Mouse (Mus musculus) forebrain, embryonic 12.5 days (tissue): Measurements from ENCODE around the gene Eml5. TPM values are rescaled to one million over a fixed set of nuclear protein-coding genes. Genes with fewer than 3 reads are reported as not detected.
A peak's percentile ranks its signal among the peaks of the same experiment; 100 is the strongest.

Experiments used
- ATAC-seq: fragments of 200-750 bp; cut with Nextera tagmentation; 2 replicates; pipeline ENCODE4 v1.8.0; 2017; ENCODE audit warnings: moderate TSS enrichment; ENCODE audit not compliant: low FRiP score
- H3K27ac ChIP-seq: fragments of 300-500 bp; sonication (generic); 2 replicates; pipeline ENCODE4 v1.5.1; 2016; ENCODE audit warnings: mild to moderate bottlenecking
- H3K27me3 ChIP-seq: fragments of 300-500 bp; sonication (generic); 2 replicates; pipeline ENCODE4 v1.6.1; 2016; ENCODE audit warnings: mild to moderate bottlenecking
- H3K36me3 ChIP-seq: fragments of 300-500 bp; sonication (generic); replicated peaks from 2 replicates; pipeline ENCODE4 v1.6.1; 2016; ENCODE audit warnings: mild to moderate bottlenecking
- H3K4me1 ChIP-seq: fragments of 300-500 bp; sonication (generic); 2 replicates; pipeline ENCODE4 v1.6.1; 2016
- H3K4me2 ChIP-seq: fragments of 300-500 bp; sonication (generic); 2 replicates; pipeline ENCODE4 v1.6.1; 2016; ENCODE audit warnings: mild to moderate bottlenecking, moderate library complexity
- H3K4me3 ChIP-seq: fragments of 300-500 bp; sonication (generic); replicated peaks from 2 replicates; pipeline ENCODE4 v1.5.1; 2016; ENCODE audit warnings: mild to moderate bottlenecking
- H3K9ac ChIP-seq: fragments of 300-500 bp; sonication (generic); 2 replicates; pipeline ENCODE4 v1.6.1; 2016; ENCODE audit warnings: mild to moderate bottlenecking
- H3K9me3 ChIP-seq: fragments of 300-500 bp; sonication (generic); 2 replicates; pipeline ENCODE4 v1.6.1; 2016
- WGBS: fragments of 180-500 bp; shearing (Covaris S2); methylation state at CpG from one replicate; pipeline ENCODE4 v1.1.7; 2016; 5-methylcytosine and 5-hydroxymethylcytosine counted together
- polyA plus RNA-seq: library from polyadenylated mRNA; unstranded; fragments of >200 nt; fragmentation: Nextera tagmentation; extraction: Ambion mirVana; gene quantifications from 2 replicates; pipeline ENCODE4 v1.2.1, GENCODE M21; 2016

Gene Eml5
- polyA plus RNA-seq, 1 experiment from 2014 or later, result 42.0 TPM

DNA sequence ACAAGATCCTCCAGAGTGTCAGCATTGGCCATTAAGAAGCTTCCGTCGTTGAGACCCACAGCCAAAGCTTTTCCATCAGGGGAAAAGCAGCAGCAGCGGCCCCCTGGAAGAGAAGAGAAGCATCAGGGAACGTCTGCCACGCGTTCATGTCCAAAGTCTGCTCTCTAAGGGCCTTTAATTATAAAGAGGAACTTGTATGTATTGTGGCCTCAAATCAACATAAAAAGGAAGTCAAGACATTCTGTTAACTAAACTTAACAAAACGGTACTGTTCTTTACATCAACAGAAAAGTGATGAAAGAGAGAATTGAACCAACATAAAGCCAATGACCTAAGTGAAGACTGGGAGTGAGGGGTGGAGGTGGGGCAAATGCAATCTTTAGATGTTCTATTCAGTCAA, 70.2 kb downstream of the Eml5 start:
- no peak for ATAC-seq
- no peaks in the 10 kb centered on the region for H3K4me1 ChIP-seq
- WGBS, result 87% methylated on average over 7 of the region's 7 CpGs
- no peak overlapping the region for H3K4me2 ChIP-seq
- no peaks in the 10 kb centered on the region for H3K9me3 ChIP-seq
- H3K4me3 ChIP-seq, result no peak overlapping the region
- H3K36me3 ChIP-seq, result peaks cover 33% of the 10 kb centered on the region
- H3K27me3 ChIP-seq, result no peaks in the 10 kb centered on the region
- H3K27ac ChIP-seq, result no peak overlapping the region
- no peak overlapping the region for H3K9ac ChIP-seq

DNA sequence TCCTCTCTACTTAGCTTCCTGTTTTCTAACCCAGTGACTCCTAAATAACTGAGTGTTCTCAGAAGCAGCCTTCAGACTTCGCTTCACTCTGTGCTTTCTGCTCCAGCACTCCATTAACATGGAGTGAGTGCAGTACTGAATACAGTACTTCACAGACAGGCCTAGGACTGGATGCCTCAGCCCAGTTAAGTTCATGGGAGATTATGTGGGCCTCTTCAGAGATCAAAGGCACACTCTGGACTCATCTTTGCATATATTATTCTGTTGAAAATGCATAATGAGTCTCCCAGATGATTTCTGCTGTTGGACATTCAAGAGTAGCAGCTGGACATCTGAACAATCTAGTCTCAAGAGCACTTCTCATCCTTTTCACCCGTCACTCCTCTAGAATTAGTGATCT, 80.5 kb downstream of the Eml5 start:
- no peaks in the 10 kb centered on the region for H3K9me3 ChIP-seq
- no peaks in the 10 kb centered on the region for H3K27me3 ChIP-seq
- WGBS, result 42% methylated on average over 2 of the region's 2 CpGs
- peaks cover 29% of the 10 kb centered on the region for H3K36me3 ChIP-seq
- H3K4me3 ChIP-seq, result no peak overlapping the region
- no peak overlapping the region for H3K9ac ChIP-seq
- peak; percentile 58; the same call in 1 of the 2 replicates for ATAC-seq
- no peak overlapping the region for H3K4me2 ChIP-seq
- H3K27ac ChIP-seq, result 0 out of 2 replicates have a peak overlapping the region, but pooled peaks have one; percentile 25
- H3K4me1 ChIP-seq, result peaks cover 11% of the 10 kb centered on the region; the same call in 1 of the 2 replicates

DNA sequence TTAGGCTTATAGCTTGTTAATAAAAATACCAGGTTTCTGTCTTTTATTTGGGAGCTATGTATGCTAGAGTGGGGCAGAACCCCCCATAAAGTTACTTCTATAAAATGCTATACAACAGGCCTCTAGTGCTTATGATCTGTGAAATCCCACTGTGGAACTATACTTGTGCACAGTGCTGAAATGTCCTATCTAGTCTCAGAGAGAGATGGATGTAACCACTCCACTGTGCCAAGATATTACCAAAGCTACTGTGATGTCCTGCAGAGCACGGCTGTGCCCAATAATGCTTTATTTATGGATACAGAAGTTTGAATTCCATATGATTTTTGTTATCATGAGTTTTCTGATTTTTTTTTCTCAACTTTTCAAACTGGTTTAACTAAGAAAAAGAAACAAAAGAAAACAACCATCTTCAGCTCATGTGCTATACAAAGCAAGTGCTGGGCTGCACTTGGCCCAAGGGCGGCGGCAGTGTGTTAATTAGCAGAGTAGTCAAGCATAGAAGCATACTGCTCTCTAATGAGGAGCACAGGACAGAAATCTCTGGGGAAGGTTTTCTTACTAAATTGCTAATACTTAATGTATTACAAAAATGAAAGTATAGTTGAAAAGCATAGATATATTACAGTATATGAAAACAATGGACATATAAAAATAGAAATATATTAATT, 97.1 kb downstream of the Eml5 start:
- no peaks in the 10 kb centered on the region for H3K4me1 ChIP-seq
- no peak for ATAC-seq
- peaks cover 49% of the 10 kb centered on the region for H3K36me3 ChIP-seq
- H3K27ac ChIP-seq, result no peak overlapping the region
- H3K27me3 ChIP-seq, result no peaks in the 10 kb centered on the region
- H3K4me2 ChIP-seq, result no peak overlapping the region
- H3K4me3 ChIP-seq, result no peak overlapping the region
- H3K9ac ChIP-seq, result no peak overlapping the region
- H3K9me3 ChIP-seq, result no peaks in the 10 kb centered on the region
- WGBS, result 64% methylated on average over 3 of the region's 3 CpGs

DNA sequence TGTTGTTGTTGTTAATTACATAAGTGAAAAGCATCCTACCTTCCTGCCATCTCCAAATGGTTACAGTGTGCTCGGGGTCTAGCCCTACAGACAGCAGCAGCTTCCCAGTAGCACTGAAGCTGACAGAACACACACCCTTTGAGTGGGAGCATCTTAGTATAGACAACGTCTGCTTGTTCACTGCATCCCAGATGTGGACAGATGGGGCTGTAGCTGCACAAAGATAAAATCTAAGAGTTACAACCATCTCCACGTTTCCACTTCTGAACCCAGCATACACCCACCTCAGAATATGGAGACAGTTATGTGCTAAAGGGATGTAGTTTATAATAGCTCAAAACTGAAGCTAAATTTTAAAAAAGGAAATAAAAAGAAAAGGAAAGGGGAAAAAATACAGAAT, 99.0 kb downstream of the Eml5 start:
- H3K36me3 ChIP-seq, result peaks cover 57% of the 10 kb centered on the region
- H3K4me3 ChIP-seq, result no peak overlapping the region
- 85% methylated on average over 3 of the region's 3 CpGs for WGBS
- no peak for ATAC-seq
- H3K9me3 ChIP-seq, result no peaks in the 10 kb centered on the region
- no peak overlapping the region for H3K9ac ChIP-seq
- H3K27ac ChIP-seq, result no peak overlapping the region
- no peaks in the 10 kb centered on the region for H3K4me1 ChIP-seq
- no peak overlapping the region for H3K4me2 ChIP-seq
- no peaks in the 10 kb centered on the region for H3K27me3 ChIP-seq

DNA sequence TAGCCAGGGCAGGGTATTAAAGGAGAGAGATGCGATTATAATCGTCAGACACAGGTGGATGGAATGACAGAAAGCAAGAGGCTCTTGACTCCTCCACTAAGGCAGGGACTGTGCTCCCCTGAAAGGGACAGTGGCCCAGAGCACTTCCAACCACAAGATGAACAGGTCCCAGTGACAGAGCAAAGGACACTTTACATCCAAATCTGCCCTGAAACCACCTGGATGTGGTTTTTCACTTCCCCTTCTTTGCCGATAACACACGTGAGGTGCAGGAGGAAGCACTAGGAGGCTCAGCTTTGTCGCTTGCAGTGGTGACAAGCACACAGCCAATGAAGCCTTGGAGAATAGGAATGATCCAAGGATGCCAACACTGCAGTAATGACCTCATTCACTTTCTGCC, 101.0 kb downstream of the Eml5 start:
- no peak overlapping the region for H3K4me3 ChIP-seq
- H3K4me2 ChIP-seq, result no peak overlapping the region
- no peak overlapping the region for H3K9ac ChIP-seq
- H3K9me3 ChIP-seq, result no peaks in the 10 kb centered on the region
- ATAC-seq, result no peak
- no peaks in the 10 kb centered on the region for H3K4me1 ChIP-seq
- peaks cover 71% of the 10 kb centered on the region for H3K36me3 ChIP-seq
- WGBS, result 88% methylated on average over 5 of the region's 5 CpGs
- no peaks in the 10 kb centered on the region for H3K27me3 ChIP-seq
- no peak overlapping the region for H3K27ac ChIP-seq

DNA sequence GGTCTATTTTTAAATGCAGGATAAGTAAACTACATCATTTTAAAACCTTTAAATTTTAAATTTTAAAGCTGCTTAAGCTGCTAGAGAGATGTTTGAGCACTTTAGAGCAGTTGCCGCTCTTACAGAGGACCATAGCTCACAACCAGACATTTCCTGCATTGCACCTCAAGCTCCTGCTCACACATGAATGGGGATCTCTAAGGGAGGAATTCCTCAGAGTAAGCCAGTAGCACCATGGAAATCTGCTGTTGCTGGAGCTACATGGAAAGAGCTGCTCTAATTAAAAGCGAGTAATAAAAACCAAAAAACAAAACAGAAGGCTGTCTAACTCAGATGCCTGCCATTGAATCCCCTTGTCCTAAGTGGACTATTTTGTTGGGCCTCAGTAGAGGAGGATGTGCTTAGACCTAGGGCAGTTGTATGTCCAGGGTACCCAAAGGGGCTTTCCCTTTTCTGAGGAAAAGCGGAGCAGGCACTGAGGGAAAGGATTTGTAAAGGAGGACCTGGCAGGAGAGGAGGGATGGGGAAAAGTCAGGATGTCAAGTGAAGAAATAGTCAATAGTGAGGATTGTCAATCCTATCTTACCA, 105.5 kb downstream of the Eml5 start:
- Histone ChIP-seq H3K27me3 (no peaks in the 10 kb centered on the region), H3K9me3 (no peaks in the 10 kb centered on the region), H3K9ac (no peak overlapping the region), H3K4me1 (0 out of 2 replicates have a peak, but pooled peaks cover 3% of the 10 kb centered on the region), H3K4me3 (no peak overlapping the region), H3K4me2 (no peak overlapping the region), H3K36me3 (peaks cover 81% of the 10 kb centered on the region), H3K27ac (no peak overlapping the region)
- ATAC-seq, result no peak
- WGBS, result 84% methylated on average over 3 of the region's 3 CpGs

DNA sequence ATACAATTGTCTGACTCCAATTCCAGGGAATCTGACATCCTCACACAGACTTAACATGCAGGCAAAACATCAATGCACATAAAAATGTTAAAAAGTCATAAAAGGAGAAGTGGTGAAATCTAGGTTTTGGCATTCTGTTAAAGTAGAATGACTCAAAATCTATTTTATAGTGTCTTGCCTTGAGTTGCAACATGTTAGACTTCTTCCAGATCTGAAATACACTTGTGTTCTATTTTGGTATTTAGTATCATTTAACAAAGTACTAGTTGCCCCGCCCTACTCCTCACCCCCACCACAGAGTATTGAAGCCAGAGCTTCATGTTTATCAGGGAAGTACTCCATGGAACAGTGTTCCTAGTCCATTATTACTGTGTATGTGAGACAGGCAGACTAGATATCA, 117.0 kb downstream of the Eml5 start:
- Histone ChIP-seq H3K36me3 (peaks cover 78% of the 10 kb centered on the region), H3K27ac (no peak overlapping the region), H3K4me2 (no peak overlapping the region), H3K9ac (no peak overlapping the region), H3K4me1 (no peaks in the 10 kb centered on the region), H3K27me3 (no peaks in the 10 kb centered on the region), H3K4me3 (no peak overlapping the region), H3K9me3 (no peaks in the 10 kb centered on the region)
- 97% methylated on average over 1 of the region's 1 CpGs for WGBS
- no peak for ATAC-seq

DNA sequence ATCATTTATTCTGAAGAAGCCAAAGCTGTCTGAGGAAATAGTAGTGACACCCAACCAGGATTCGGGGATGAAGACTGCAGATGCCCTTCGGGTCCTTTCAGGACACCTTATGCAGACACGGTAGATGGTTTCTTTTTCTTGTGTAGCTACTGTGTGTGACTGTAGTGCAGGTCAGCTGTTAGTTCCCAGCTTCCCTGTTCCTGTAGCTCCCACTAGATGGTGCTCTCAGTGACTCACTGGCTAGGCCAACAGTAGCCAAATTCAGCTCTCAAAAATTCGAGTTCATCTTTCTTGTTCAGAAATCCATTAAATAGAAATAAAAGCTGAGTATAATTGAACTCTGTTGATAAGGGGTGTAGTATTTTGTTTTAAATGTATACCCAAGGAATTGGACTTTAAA, 122.1 kb downstream of the Eml5 start:
- H3K4me2 ChIP-seq, result no peak overlapping the region
- no peaks in the 10 kb centered on the region for H3K27me3 ChIP-seq
- no peaks in the 10 kb centered on the region for H3K9me3 ChIP-seq
- H3K4me3 ChIP-seq, result no peak overlapping the region
- H3K4me1 ChIP-seq, result no peaks in the 10 kb centered on the region
- H3K9ac ChIP-seq, result no peak overlapping the region
- H3K27ac ChIP-seq, result no peak overlapping the region
- H3K36me3 ChIP-seq, result peaks cover 80% of the 10 kb centered on the region
- no peak for ATAC-seq
- WGBS, result 87% methylated on average over 4 of the region's 4 CpGs

DNA sequence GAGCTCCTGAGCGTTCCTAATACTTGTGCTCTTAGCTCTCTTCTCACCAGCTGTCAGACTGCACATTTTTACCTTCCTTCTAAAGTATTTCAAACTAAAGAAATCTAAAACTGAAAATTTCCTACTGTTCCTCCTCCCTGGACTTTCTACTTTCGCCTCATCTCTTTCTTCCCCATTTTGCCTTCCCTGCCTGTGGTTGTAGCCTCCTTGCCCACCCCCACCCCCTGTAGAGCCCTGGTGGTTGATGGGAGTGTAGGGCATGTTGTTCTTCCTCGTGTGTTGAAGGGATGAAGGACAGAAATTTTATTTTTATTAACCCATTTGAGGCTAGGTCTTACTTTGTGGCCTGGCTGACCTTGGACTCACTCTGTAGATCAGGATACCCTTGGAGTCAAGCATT, 123.8 kb downstream of the Eml5 start:
- Histone ChIP-seq H3K27ac (no peak overlapping the region), H3K4me2 (no peak overlapping the region), H3K36me3 (peaks cover 78% of the 10 kb centered on the region), H3K9ac (no peak overlapping the region), H3K4me1 (no peaks in the 10 kb centered on the region), H3K4me3 (no peak overlapping the region), H3K9me3 (no peaks in the 10 kb centered on the region), H3K27me3 (no peaks in the 10 kb centered on the region)
- WGBS, result 85% methylated on average over 3 of the region's 3 CpGs
- no peak for ATAC-seq

DNA sequence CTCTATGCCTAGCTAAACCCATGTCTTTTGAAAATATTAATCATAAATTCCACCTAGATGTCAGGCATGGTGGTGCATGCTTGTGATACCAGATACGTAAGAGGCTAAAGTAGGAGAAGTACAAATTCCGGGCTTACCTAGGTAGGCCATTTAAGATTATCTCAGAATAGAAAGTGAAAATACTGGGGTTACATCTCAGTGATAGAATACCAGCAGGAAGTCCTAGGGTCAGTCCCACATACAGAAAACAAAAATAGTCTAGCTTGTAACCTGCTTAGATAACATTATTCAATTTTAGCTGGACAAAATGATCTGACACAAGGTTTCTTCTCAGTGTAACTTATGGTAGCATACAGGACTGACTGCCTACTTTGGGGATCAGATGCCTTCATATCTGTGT, 135.0 kb downstream of the Eml5 start:
- H3K27me3 ChIP-seq, result no peaks in the 10 kb centered on the region
- H3K4me2 ChIP-seq, result no peak overlapping the region
- H3K27ac ChIP-seq, result no peak overlapping the region
- no peak overlapping the region for H3K4me3 ChIP-seq
- no peaks in the 10 kb centered on the region for H3K4me1 ChIP-seq
- WGBS, result 94% methylated on average over 2 of the region's 2 CpGs
- no peak for ATAC-seq
- H3K9ac ChIP-seq, result no peak overlapping the region
- H3K36me3 ChIP-seq, result peaks cover 89% of the 10 kb centered on the region
- H3K9me3 ChIP-seq, result no peaks in the 10 kb centered on the region

DNA sequence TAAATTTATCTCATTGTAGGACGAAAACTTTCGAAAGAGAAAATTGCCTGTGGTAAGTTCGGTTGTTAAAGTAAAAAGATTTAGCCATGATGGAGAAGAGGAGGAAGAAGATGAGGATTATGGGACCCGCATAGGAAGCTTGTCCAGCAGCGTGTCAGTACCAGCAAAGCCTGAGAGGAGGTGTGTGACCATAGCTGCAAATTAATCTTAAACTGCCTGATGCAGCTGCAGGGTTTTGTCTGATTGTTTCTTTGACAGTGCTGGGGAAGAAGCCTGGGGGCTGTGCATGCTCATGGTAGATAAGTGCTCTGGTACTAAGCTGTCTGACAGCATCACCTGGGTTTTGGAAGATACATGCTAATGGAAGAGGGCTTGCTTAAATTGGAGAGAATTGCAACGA, 141.6 kb downstream of the Eml5 start:
- H3K4me1 ChIP-seq, result no peaks in the 10 kb centered on the region
- no peak overlapping the region for H3K4me2 ChIP-seq
- H3K4me3 ChIP-seq, result no peak overlapping the region
- no peaks in the 10 kb centered on the region for H3K9me3 ChIP-seq
- H3K36me3 ChIP-seq, result peaks cover 82% of the 10 kb centered on the region
- no peak for ATAC-seq
- H3K9ac ChIP-seq, result no peak overlapping the region
- H3K27ac ChIP-seq, result no peak overlapping the region
- 96% methylated on average over 6 of the region's 6 CpGs for WGBS
- H3K27me3 ChIP-seq, result no peaks in the 10 kb centered on the region

DNA sequence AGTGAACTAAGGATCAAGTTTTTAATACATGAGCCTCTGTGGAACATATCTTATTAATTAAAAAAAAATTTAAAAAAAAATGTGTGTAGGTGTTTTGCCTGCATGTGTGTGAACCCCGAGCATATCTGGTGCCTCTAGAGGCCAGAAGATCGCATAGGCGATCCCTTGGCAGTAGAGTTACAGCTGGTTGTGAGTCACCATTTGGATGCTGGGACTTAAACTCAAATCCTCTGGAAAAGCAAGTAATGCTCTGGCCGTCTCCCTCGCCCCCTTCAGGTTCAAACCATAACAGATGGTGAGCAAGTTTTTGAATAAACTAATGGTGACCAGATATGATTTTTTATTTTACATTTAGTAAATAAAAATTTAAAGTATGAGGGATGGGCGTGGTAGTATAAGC, 143.6 kb downstream of the Eml5 start:
- ATAC-seq, result no peak
- 92% methylated on average over 6 of the region's 6 CpGs for WGBS
- H3K9me3 ChIP-seq, result no peaks in the 10 kb centered on the region
- no peak overlapping the region for H3K9ac ChIP-seq
- no peak overlapping the region for H3K4me2 ChIP-seq
- H3K4me1 ChIP-seq, result no peaks in the 10 kb centered on the region
- peaks cover 74% of the 10 kb centered on the region for H3K36me3 ChIP-seq
- no peaks in the 10 kb centered on the region for H3K27me3 ChIP-seq
- no peak overlapping the region for H3K27ac ChIP-seq
- H3K4me3 ChIP-seq, result no peak overlapping the region

DNA sequence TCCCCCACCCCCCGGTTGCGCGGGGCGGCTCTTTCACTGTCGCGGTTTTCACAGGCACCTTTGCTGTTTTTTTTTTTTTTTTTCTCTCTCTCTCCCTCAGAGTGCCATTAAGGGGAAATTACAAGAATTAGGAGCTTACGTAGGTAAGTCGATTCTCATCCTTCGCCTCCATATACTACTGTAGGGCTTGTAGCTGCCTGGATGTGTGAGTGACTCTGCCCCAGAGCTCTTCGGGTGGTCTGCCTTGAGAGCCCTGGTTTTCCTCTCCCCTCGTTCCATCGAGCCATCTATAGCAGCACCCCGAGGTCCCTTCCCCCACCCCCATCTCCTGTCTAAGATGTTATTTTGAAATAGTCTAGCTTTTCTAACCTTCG, 153.9 kb downstream of the Eml5 start:
- peak overlapping the region; percentile 93 for H3K9ac ChIP-seq
- peaks cover 31% of the 10 kb centered on the region for H3K4me1 ChIP-seq
- no peaks in the 10 kb centered on the region; the same call in 1 of the 2 replicates for H3K36me3 ChIP-seq
- WGBS, result 3% methylated on average over 14 of the region's 14 CpGs
- H3K27me3 ChIP-seq, result no peaks in the 10 kb centered on the region
- peak overlapping the region; percentile 93 for H3K27ac ChIP-seq
- H3K4me3 ChIP-seq, result peak overlapping the region; percentile 95
- peak; percentile 52 for ATAC-seq
- H3K9me3 ChIP-seq, result no peaks in the 10 kb centered on the region
- peak overlapping the region; percentile 78 for H3K4me2 ChIP-seq
